Comparison of ENCODE assay signal across 10 mouse cellular contexts in genomic region chr11:100828676-100829151, GRCm38 (mm10). TPM values are rescaled to one million over a fixed set of nuclear protein-coding genes. Genes with fewer than 3 reads are reported as not detected.
A peak's percentile ranks its signal among the peaks of the same experiment; 100 is the strongest.
DNase-seq lines count a peak whose midpoint lies in the region; ATAC-seq and TF ChIP-seq lines count a peak whose summit lies in the region.
"Had no signal": no experiment of that assay in that cellular context is flagged by ENCODE, and none has a peak within 500 bp of the region (broad histone marks: within the 10 kb centered on the region; RNA-seq: fewer than 3 reads in every experiment).

No protein-coding gene starts in this region.

- TF ChIP-seq CTCF in kidney, adult 2 months (conservative IDR thresholded peaks at IDR 0.05; ENCODE audit: insufficient read depth, insufficient read length, low read depth, low read length) = 0 out of 2 replicates have a peak, but pooled peaks have one; percentile 14

- H3K4me1 ChIP-seq in kidney, adult 2 months (ENCODE audit: control insufficient read depth, insufficient read depth, low read length) = peaks cover 7% of the 10 kb centered on the region; the same call in 1 of the 2 replicates
- H3K4me1 ChIP-seq in kidney, embryonic 15.5 days = peaks cover 14% of the 10 kb centered on the region
- H3K4me1 ChIP-seq in heart, embryonic 15.5 days (replicated peaks) = peaks cover 66% of the 10 kb centered on the region
- peaks cover 22% of the 10 kb centered on the region for H3K4me1 ChIP-seq in midbrain, embryonic 13.5 days (replicated peaks)

- 38% methylated on average over 10 of the region's 10 CpGs for WGBS in kidney, adult 2 months
- WGBS in kidney, embryonic 15.5 days = 70% methylated on average over 10 of the region's 10 CpGs
- 30% methylated on average over 10 of the region's 10 CpGs for WGBS in heart, embryonic 15.5 days
- WGBS in midbrain, embryonic 13.5 days = 39% methylated on average over 10 of the region's 10 CpGs

- no peaks in the 10 kb centered on the region for H3K9me3 ChIP-seq in kidney, embryonic 15.5 days (replicated peaks)
- H3K9me3 ChIP-seq in heart, embryonic 15.5 days (replicated peaks) = no peaks in the 10 kb centered on the region
- no peaks in the 10 kb centered on the region for H3K9me3 ChIP-seq in midbrain, embryonic 13.5 days
- H3K9me3 ChIP-seq: limb, embryonic 15.5 days had no signal

- H3K9ac ChIP-seq in kidney, embryonic 15.5 days = no peak overlapping the region
- H3K9ac ChIP-seq in heart, embryonic 15.5 days = no peak overlapping the region
- peak overlapping the region; percentile 45; the same call in 1 of the 2 replicates for H3K9ac ChIP-seq in midbrain, embryonic 13.5 days (replicated peaks)
- H3K9ac ChIP-seq: limb, embryonic 15.5 days had no signal

- no peak for TF ChIP-seq POLR2A in kidney, adult 2 months (IDR thresholded peaks at IDR 0.05; ENCODE audit: low read depth, low read length)

- H3K4me3 ChIP-seq in kidney, adult 2 months (ENCODE audit: insufficient read depth, low read depth, low read length) = no peak overlapping the region
- no peak overlapping the region for H3K4me3 ChIP-seq in kidney, embryonic 15.5 days (replicated peaks)
- no peak overlapping the region for H3K4me3 ChIP-seq in heart, embryonic 15.5 days
- H3K4me3 ChIP-seq in midbrain, embryonic 13.5 days (replicated peaks) = no peak overlapping the region
- H3K4me3 ChIP-seq: limb, embryonic 15.5 days had no signal

- H3K36me3 ChIP-seq in kidney, adult 2 months (ENCODE audit: control insufficient read depth, insufficient read depth, low read length) = no peaks in the 10 kb centered on the region
- no peaks in the 10 kb centered on the region for H3K36me3 ChIP-seq in kidney, embryonic 15.5 days
- H3K36me3 ChIP-seq in heart, embryonic 15.5 days = no peaks in the 10 kb centered on the region
- H3K36me3 ChIP-seq in midbrain, embryonic 13.5 days = no peaks in the 10 kb centered on the region
- H3K36me3 ChIP-seq: limb, embryonic 15.5 days had no signal

- no peak for ATAC-seq in kidney, embryonic 15.5 days (replicated peaks; ENCODE audit: low FRiP score)
- ATAC-seq in heart, embryonic 15.5 days (replicated peaks; ENCODE audit: insufficient number of reproducible peaks, insufficient read depth, low FRiP score, low read depth) = no peak
- ATAC-seq in midbrain, embryonic 13.5 days = peak; percentile 65
- no peak for ATAC-seq in erythroid progenitor cell, adult 5-6 weeks (replicated peaks; ENCODE audit: low FRiP score, poor library complexity, severe bottlenecking)

- no peak overlapping the region for H3K27ac ChIP-seq in kidney, adult 2 months (ENCODE audit: insufficient read depth, low read depth, low read length)
- H3K27ac ChIP-seq in kidney, embryonic 15.5 days = no peak overlapping the region
- peak overlapping the region; percentile 71 for H3K27ac ChIP-seq in heart, embryonic 15.5 days
- peak overlapping the region; percentile 45 for H3K27ac ChIP-seq in midbrain, embryonic 13.5 days
- H3K27ac ChIP-seq: limb, embryonic 15.5 days had no signal

- peak; percentile 43 for DNase-seq in adrenal gland, postnatal 10 days
- DNase-seq in adrenal gland, adult 18-20 months (ENCODE audit: low spot score in 2 of 2) = no peak
- peak; percentile 76 for DNase-seq in kidney, adult 2 months
- no peak for DNase-seq in T-cell, adult 2 months (ENCODE audit: low spot score)
- DNase-seq: thymus, adult 2 months had no signal

- no peaks in the 10 kb centered on the region for H3K27me3 ChIP-seq in kidney, adult 2 months (replicated peaks; ENCODE audit: control insufficient read depth, insufficient read depth, low read length)
- H3K27me3 ChIP-seq in kidney, embryonic 15.5 days = no peaks in the 10 kb centered on the region
- H3K27me3 ChIP-seq in heart, embryonic 15.5 days = no peaks in the 10 kb centered on the region
- H3K27me3 ChIP-seq in midbrain, embryonic 13.5 days = no peaks in the 10 kb centered on the region
- H3K27me3 ChIP-seq: limb, embryonic 15.5 days had no signal

- no peak overlapping the region for H3K4me2 ChIP-seq in kidney, embryonic 15.5 days
- H3K4me2 ChIP-seq in heart, embryonic 15.5 days = peak overlapping the region; percentile 13; the same call in 1 of the 2 replicates
- H3K4me2 ChIP-seq in midbrain, embryonic 13.5 days (replicated peaks) = 0 out of 2 replicates have a peak overlapping the region, but pooled peaks have one; percentile 2
- H3K4me2 ChIP-seq: limb, embryonic 15.5 days had no signal

RNA-seq across cellular contexts. Expression of gene Stat5b, which starts 21.8 kb away (rescaled TPM):
- 10 to 100 TPM; 60.7 to 72.7 TPM for total RNA-seq in adrenal gland, postnatal 10 days (2021)
- 10 to 100 TPM; 40.1 to 74.3 TPM for total RNA-seq in adrenal gland, adult 18-20 months (2021)
- polyA plus RNA-seq in kidney, adult 2 months (2012; rRNA removed) = 23.2 and 24.0 TPM in 2 replicates
- polyA plus RNA-seq in kidney, embryonic 15.5 days (2015; fragmentation: Nextera tagmentation; extraction: Ambion mirVana) = 19.6 and 19.9 TPM in 2 replicates
- polyA plus RNA-seq in heart, embryonic 15.5 days (2015; fragmentation: Nextera tagmentation; extraction: Ambion mirVana) = 25.3 and 34.6 TPM in 2 replicates
- polyA plus RNA-seq in midbrain, embryonic 13.5 days (2015; fragmentation: Nextera tagmentation; extraction: Ambion mirVana) = 14.0 and 14.5 TPM in 2 replicates
- total RNA-seq in erythroid progenitor cell, adult 5-6 weeks (2015; ENCODE audit: low replicate concordance) = 5.9 and 10.1 TPM in 2 replicates
- total RNA-seq in erythroid progenitor cell, adult 5-6 weeks (2017; ENCODE audit: low replicate concordance) = 7.0 and 10.3 TPM in 2 replicates

RNA-seq across cellular contexts. Expression of gene Stat5a, which starts 30.4 kb away (rescaled TPM):
- total RNA-seq in adrenal gland, postnatal 10 days (2021) = 10 to 100 TPM; 37.1 to 52.7 TPM
- total RNA-seq in adrenal gland, adult 18-20 months (2021) = 10 to 100 TPM; 28.0 to 29.3 TPM
- 15.8 and 16.6 TPM in 2 replicates for polyA plus RNA-seq in kidney, adult 2 months (2012; rRNA removed)
- polyA plus RNA-seq in kidney, embryonic 15.5 days (2015; fragmentation: Nextera tagmentation; extraction: Ambion mirVana) = 3.1 and 3.7 TPM in 2 replicates
- polyA plus RNA-seq in heart, embryonic 15.5 days (2015; fragmentation: Nextera tagmentation; extraction: Ambion mirVana) = 6.1 and 11.9 TPM in 2 replicates
- 1.3 and 1.7 TPM in 2 replicates for polyA plus RNA-seq in midbrain, embryonic 13.5 days (2015; fragmentation: Nextera tagmentation; extraction: Ambion mirVana)
- total RNA-seq in erythroid progenitor cell, adult 5-6 weeks (2015; ENCODE audit: low replicate concordance) = 3.2 and 7.5 TPM in 2 replicates
- total RNA-seq in erythroid progenitor cell, adult 5-6 weeks (2017; ENCODE audit: low replicate concordance) = 5.3 and 5.4 TPM in 2 replicates

RNA-seq across cellular contexts. Expression of gene Ghdc, which starts 58.0 kb away (rescaled TPM):
- total RNA-seq in adrenal gland, postnatal 10 days (2021) = 10 to 100 TPM; 14.1 to 15.7 TPM
- 10 to 100 TPM; 17.8 to 21.4 TPM for total RNA-seq in adrenal gland, adult 18-20 months (2021)
- polyA plus RNA-seq in kidney, adult 2 months (2012; rRNA removed) = 30.4 and 31.8 TPM in 2 replicates
- polyA plus RNA-seq in kidney, embryonic 15.5 days (2015; fragmentation: Nextera tagmentation; extraction: Ambion mirVana) = 6.7 and 7.9 TPM in 2 replicates
- 5.5 and 8.1 TPM in 2 replicates for polyA plus RNA-seq in heart, embryonic 15.5 days (2015; fragmentation: Nextera tagmentation; extraction: Ambion mirVana)
- polyA plus RNA-seq in midbrain, embryonic 13.5 days (2015; fragmentation: Nextera tagmentation; extraction: Ambion mirVana) = 2.9 and 4.0 TPM in 2 replicates
- total RNA-seq in erythroid progenitor cell, adult 5-6 weeks (2015; ENCODE audit: low replicate concordance) = 0.72 and 0.84 TPM in 2 replicates
- 0.51 and 1.4 TPM in 2 replicates for total RNA-seq in erythroid progenitor cell, adult 5-6 weeks (2017; ENCODE audit: low replicate concordance)

Comparison
In these comparisons a context has a peak if more than half of its experiments do, and no peak if none do; other contexts are left out.
1. DNase-seq: peak in adrenal gland, postnatal 10 days (single experiment) and kidney, adult 2 months (single experiment); none in adrenal gland, adult 18-20 months (0 of 2) and T-cell, adult 2 months (single experiment).
2. H3K27ac ChIP-seq: peak in heart, embryonic 15.5 days (single experiment) and midbrain, embryonic 13.5 days (single experiment); none in kidney, adult 2 months (single experiment) and kidney, embryonic 15.5 days (single experiment).